Mouse (Mus musculus) hindbrain, embryonic 12.5 days (tissue): ENCODE data around the gene Olfr629. TPM values are rescaled to one million over a fixed set of nuclear protein-coding genes. Genes with fewer than 3 reads are reported as not detected.
"Not testable (repeated sequence)": the region's sequence is repeated elsewhere in the genome, so short reads cannot be mapped to it uniquely, and the experiment has no call there.

Experiments
- ATAC-seq: fragments of 200-750 bp; cut with Nextera tagmentation; 2 replicates; pipeline ENCODE4 v1.8.0; 2017; ENCODE audit warnings: moderate TSS enrichment; ENCODE audit not compliant: low FRiP score
- H3K27ac ChIP-seq: fragments of 300-500 bp; sonication (generic); 2 replicates; pipeline ENCODE4 v1.5.1; 2016; ENCODE audit warnings: mild to moderate bottlenecking
- H3K27me3 ChIP-seq: fragments of 300-500 bp; sonication (generic); 2 replicates; pipeline ENCODE4 v1.6.1; 2016; ENCODE audit warnings: mild to moderate bottlenecking
- H3K36me3 ChIP-seq: fragments of 300-500 bp; sonication (generic); 2 replicates; pipeline ENCODE4 v1.6.1; 2016; ENCODE audit warnings: mild to moderate bottlenecking
- H3K4me1 ChIP-seq: fragments of 300-500 bp; sonication (generic); 2 replicates; pipeline ENCODE4 v1.6.1; 2016
- H3K4me2 ChIP-seq: fragments of 300-500 bp; sonication (generic); replicated peaks from 2 replicates; pipeline ENCODE4 v1.6.1; 2016; ENCODE audit warnings: mild to moderate bottlenecking
- H3K4me3 ChIP-seq: fragments of 300-500 bp; sonication (generic); 2 replicates; pipeline ENCODE4 v1.5.1; 2016; ENCODE audit warnings: mild to moderate bottlenecking
- H3K9ac ChIP-seq: fragments of 300-500 bp; sonication (generic); 2 replicates; pipeline ENCODE4 v1.6.1; 2016; ENCODE audit warnings: mild to moderate bottlenecking, moderate library complexity
- H3K9me3 ChIP-seq: fragments of 300-500 bp; sonication (generic); replicated peaks from 2 replicates; pipeline ENCODE4 v1.6.1; 2016; ENCODE audit warnings: mild to moderate bottlenecking
- WGBS: fragments of 180-500 bp; shearing (Covaris S2); methylation state at CpG from one replicate; pipeline ENCODE4 v1.1.7; 2016; 5-methylcytosine and 5-hydroxymethylcytosine counted together
- polyA plus RNA-seq: library from polyadenylated mRNA; unstranded; fragments of >200 nt; fragmentation: Nextera tagmentation; extraction: Ambion mirVana; gene quantifications from 2 replicates; pipeline ENCODE4 v1.2.1, GENCODE M21; 2016

The Olfr629 gene
- polyA plus RNA-seq: not detected in 2 replicates

GRCm38 (mm10) chr7:103744843-103745242 lies at the start of gene Olfr629:
Gene Olfr629, minus strand, starts transcription at chr7:103744943.
- Histone ChIP-seq H3K27me3 (no peaks in the 10 kb centered on the region), H3K4me1 (no peaks in the 10 kb centered on the region), H3K4me2 (no peak within 1 kb of the TSS), H3K27ac (no peak within 1 kb of the TSS), H3K9ac (no peak within 1 kb of the TSS), H3K9me3 (no peaks in the 10 kb centered on the region), H3K4me3 (no peak within 1 kb of the TSS), H3K36me3 (no peaks in the 10 kb centered on the region)
- ATAC-seq: no peak
- whole genome bisulfite sequencing: 85% methylated on average over 2 of the region's 2 CpGs

- Histone ChIP-seq H3K36me3 (no peaks in the 10 kb centered on the region), H3K4me1 (no peaks in the 10 kb centered on the region), H3K27me3 (no peaks in the 10 kb centered on the region), H3K9me3 (no peaks in the 10 kb centered on the region), H3K4me2 (no peak overlapping the region), H3K9ac (no peak overlapping the region), H3K27ac (no peak overlapping the region), H3K4me3 (no peak overlapping the region)
- ATAC-seq: no peak
- 24% methylated on average over 4 of the region's 4 CpGs for WGBS
These were observed 48.1 kb upstream of the Olfr629 start for GRCm38 (mm10) chr7:103792669-103793388.

- H3K27ac ChIP-seq: no peak within 1 kb of the TSS
- no peaks in the 10 kb centered on the region for H3K36me3 ChIP-seq
- H3K9me3 ChIP-seq: no peaks in the 10 kb centered on the region
- no peak within 1 kb of the TSS for H3K9ac ChIP-seq
- no peaks in the 10 kb centered on the region for H3K4me1 ChIP-seq
- no peaks in the 10 kb centered on the region for H3K27me3 ChIP-seq
- no peak within 1 kb of the TSS for H3K4me3 ChIP-seq
- no peak for ATAC-seq
- no peak within 1 kb of the TSS for H3K4me2 ChIP-seq
- WGBS: 76% methylated on average over 3 of the region's 3 CpGs
These were observed 47.0 kb upstream of the Olfr629 start, which contains the start of gene Olfr67 for GRCm38 (mm10) chr7:103791721-103792120. Gene Olfr67, minus strand, starts transcription at chr7:103791821.

GRCm38 (mm10) chr7:103779598-103779997 lies 34.9 kb upstream of the Olfr629 start, which contains the start of gene Olfr68:
Gene Olfr68, minus strand, starts transcription at chr7:103779698.
- no peaks in the 10 kb centered on the region for H3K4me1 ChIP-seq
- no peak within 1 kb of the TSS for H3K27ac ChIP-seq
- ATAC-seq: no peak
- WGBS: 81% methylated on average over 3 of the region's 3 CpGs
- H3K9me3 ChIP-seq: no peaks in the 10 kb centered on the region
- no peaks in the 10 kb centered on the region for H3K36me3 ChIP-seq
- H3K9ac ChIP-seq: no peak within 1 kb of the TSS
- H3K4me3 ChIP-seq: no peak within 1 kb of the TSS
- H3K27me3 ChIP-seq: no peaks in the 10 kb centered on the region
- no peak within 1 kb of the TSS for H3K4me2 ChIP-seq

DNA sequence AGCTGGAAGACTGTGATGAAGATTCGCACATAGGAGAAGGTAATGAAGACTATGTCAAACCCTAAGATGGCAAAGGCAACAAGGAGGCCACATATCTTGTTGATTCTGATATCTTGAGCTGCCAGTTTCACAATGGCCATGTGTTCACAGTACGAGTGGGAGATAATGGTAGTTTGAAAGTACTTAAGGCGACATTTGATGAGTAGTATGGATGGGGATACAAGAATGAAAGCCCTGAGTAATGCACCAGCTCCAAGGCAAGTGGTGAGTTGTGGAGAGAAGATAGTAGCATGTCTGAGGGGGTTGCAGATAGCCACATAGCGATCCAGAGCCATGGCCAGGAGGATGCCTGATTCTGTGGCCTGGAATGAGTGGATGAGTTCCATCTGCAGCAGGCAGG lies 32.9 kb upstream of the Olfr629 start:
- not testable (repeated sequence) for H3K27me3 ChIP-seq, H3K9ac ChIP-seq, ATAC-seq, H3K4me1 ChIP-seq, H3K9me3 ChIP-seq, H3K4me3 ChIP-seq, H3K4me2 ChIP-seq, H3K36me3 ChIP-seq, H3K27ac ChIP-seq
- WGBS: 86% methylated on average over 4 of the region's 4 CpGs

DNA sequence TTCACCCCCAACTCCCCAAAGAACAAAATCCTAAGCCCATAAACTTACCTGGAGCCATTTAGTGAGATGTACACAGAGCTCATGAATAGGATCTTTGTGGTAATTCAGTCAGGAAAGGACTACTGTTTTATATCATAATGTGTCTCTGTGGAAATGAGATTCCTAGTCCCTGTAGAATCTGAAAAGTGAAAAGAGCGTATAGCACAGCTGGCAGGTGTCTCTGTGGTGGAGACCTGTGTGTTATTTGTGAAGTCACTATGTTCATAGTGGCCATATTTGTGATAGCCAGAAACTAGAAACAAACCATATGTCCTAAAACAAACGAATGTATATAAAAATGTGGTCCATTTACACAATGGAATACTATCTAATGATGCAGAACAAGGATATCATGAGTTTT lies 26.8 kb upstream of the Olfr629 start, which contains the start of gene Olfr69:
Olfr69 (minus strand) TSS at position 101 of the 400 bp plus-strand sequence.
- no peak for ATAC-seq
- H3K36me3 ChIP-seq: no peaks in the 10 kb centered on the region
- no peak within 1 kb of the TSS for H3K27ac ChIP-seq
- H3K4me3 ChIP-seq: no peak within 1 kb of the TSS
- H3K4me1 ChIP-seq: no peaks in the 10 kb centered on the region
- H3K9me3 ChIP-seq: no peaks in the 10 kb centered on the region
- 73% methylated on average over 2 of the region's 2 CpGs for WGBS
- H3K9ac ChIP-seq: no peak within 1 kb of the TSS
- no peak within 1 kb of the TSS for H3K4me2 ChIP-seq
- no peaks in the 10 kb centered on the region for H3K27me3 ChIP-seq

- not testable (repeated sequence) for ATAC-seq, H3K9ac ChIP-seq
These were observed 22.9 kb upstream of the Olfr629 start for GRCm38 (mm10) chr7:103767687-103768086.

GRCm38 (mm10) chr7:103762212-103762611 lies 17.5 kb upstream of the Olfr629 start:
- H3K27me3 ChIP-seq, H3K27ac ChIP-seq, H3K4me3 ChIP-seq, H3K36me3 ChIP-seq, H3K9ac ChIP-seq, H3K4me1 ChIP-seq, H3K9me3 ChIP-seq, ATAC-seq, H3K4me2 ChIP-seq: not testable (repeated sequence)
- WGBS: 89% methylated on average over 6 of the region's 6 CpGs

More at GRCm38 (mm10) chr7:103767687-103768086, 22.9 kb upstream of the Olfr629 start:
- H3K27me3 ChIP-seq, H3K4me1 ChIP-seq, H3K9me3 ChIP-seq, H3K4me2 ChIP-seq, H3K27ac ChIP-seq, H3K36me3 ChIP-seq, H3K4me3 ChIP-seq: not testable (repeated sequence)
- 95% methylated on average over 6 of the region's 6 CpGs for WGBS

DNA sequence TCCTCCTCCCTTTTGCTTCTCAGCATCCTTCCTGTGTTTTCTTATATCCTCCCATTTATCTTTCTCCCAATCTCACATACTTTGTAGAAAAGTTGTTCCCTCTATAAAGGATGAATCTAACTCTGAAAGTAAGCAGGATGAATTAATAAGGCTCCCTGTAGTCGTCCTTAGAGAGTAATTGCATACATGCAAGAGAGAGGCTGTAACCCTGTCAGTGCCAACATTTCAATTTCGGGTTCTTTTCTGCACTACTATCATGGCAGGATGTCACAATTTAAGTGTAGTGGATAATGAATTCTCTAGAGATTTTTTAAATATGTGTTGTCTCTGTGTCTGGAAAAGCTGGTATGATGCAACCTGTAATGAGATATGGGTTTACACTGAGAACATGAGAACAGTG lies 12.5 kb upstream of the Olfr629 start, which contains the start of gene Olfr630:
Olfr630 (minus strand) TSS at position 101 of the 400 bp plus-strand sequence.
- WGBS: 48% methylated on average over 2 of the region's 2 CpGs
- Histone ChIP-seq H3K9me3 (no peaks in the 10 kb centered on the region), H3K4me1 (no peaks in the 10 kb centered on the region), H3K36me3 (no peaks in the 10 kb centered on the region), H3K27me3 (no peaks in the 10 kb centered on the region), H3K9ac (no peak within 1 kb of the TSS), H3K27ac (no peak within 1 kb of the TSS), H3K4me3 (no peak within 1 kb of the TSS), H3K4me2 (no peak within 1 kb of the TSS)
- no peak for ATAC-seq

GRCm38 (mm10) chr7:103730074-103730473 lies 14.7 kb downstream of the Olfr629 start, which contains the start of gene Olfr628:
Gene Olfr628, plus strand, starts transcription at chr7:103730374.
- no peaks in the 10 kb centered on the region for H3K9me3 ChIP-seq
- no peaks in the 10 kb centered on the region for H3K4me1 ChIP-seq
- no peak for ATAC-seq
- H3K9ac ChIP-seq: no peak within 1 kb of the TSS
- H3K27ac ChIP-seq: no peak within 1 kb of the TSS
- H3K27me3 ChIP-seq: no peaks in the 10 kb centered on the region
- no peak within 1 kb of the TSS for H3K4me3 ChIP-seq
- 95% methylated on average over 1 of the region's 1 CpGs for WGBS
- no peak within 1 kb of the TSS for H3K4me2 ChIP-seq
- H3K36me3 ChIP-seq: no peaks in the 10 kb centered on the region

DNA sequence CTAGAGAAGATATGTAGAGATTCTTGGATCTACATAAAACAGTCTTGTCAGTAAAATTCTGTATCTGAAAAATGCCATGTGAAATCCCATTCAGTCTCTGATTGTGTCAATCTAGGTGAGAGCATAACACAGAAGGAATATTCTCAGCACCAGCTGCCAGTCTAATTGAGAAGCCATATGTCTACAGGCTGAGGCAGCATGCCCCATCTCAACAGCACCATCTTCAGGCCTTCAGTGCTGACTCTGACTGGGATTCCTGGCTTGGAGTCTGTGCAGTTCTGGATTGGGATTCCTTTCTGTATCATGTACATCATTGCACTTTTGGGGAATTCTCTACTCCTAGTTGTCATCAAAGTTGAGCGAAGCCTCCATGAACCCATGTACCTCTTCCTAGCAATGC lies 28.3 kb downstream of the Olfr629 start:
- not testable (repeated sequence) for H3K9ac ChIP-seq, ATAC-seq, H3K4me2 ChIP-seq, H3K4me1 ChIP-seq, H3K4me3 ChIP-seq, H3K9me3 ChIP-seq, H3K27me3 ChIP-seq, H3K36me3 ChIP-seq, H3K27ac ChIP-seq
- 93% methylated on average over 1 of the region's 1 CpGs for WGBS

- ATAC-seq: no peak
- Histone ChIP-seq H3K4me2 (no peak within 1 kb of the TSS), H3K27me3 (no peaks in the 10 kb centered on the region), H3K9me3 (no peaks in the 10 kb centered on the region), H3K4me3 (no peak within 1 kb of the TSS), H3K4me1 (no peaks in the 10 kb centered on the region), H3K9ac (no peak within 1 kb of the TSS), H3K36me3 (no peaks in the 10 kb centered on the region), H3K27ac (no peak within 1 kb of the TSS)
These were observed 30.4 kb downstream of the Olfr629 start, which contains the start of gene Olfr243 for GRCm38 (mm10) chr7:103714371-103714770. Gene Olfr243, plus strand, starts transcription at chr7:103714671.

GRCm38 (mm10) chr7:103712024-103712423 lies 32.7 kb downstream of the Olfr629 start:
- Histone ChIP-seq H3K4me2 (no peak overlapping the region), H3K4me3 (no peak overlapping the region), H3K27me3 (no peaks in the 10 kb centered on the region), H3K27ac (no peak overlapping the region), H3K4me1 (no peaks in the 10 kb centered on the region), H3K9ac (no peak overlapping the region), H3K9me3 (no peaks in the 10 kb centered on the region), H3K36me3 (no peaks in the 10 kb centered on the region)
- ATAC-seq: no peak
- WGBS: 35% methylated on average over 2 of the region's 2 CpGs
